Mouse (Mus musculus): ENCODE results near the gene Bcl7a. TPM values are rescaled to one million over a fixed set of nuclear protein-coding genes. Genes with fewer than 3 reads are reported as not detected.

Gene Bcl7a
- polyA plus RNA-seq, 1 experiment from 2014 or later = 45.7 TPM

- H3K9me3 ChIP-seq = 0 out of 2 replicates have a peak, but pooled peaks cover 9% of the 10 kb centered on the region
- ATAC-seq (ENCODE audit: insufficient number of reproducible peaks, insufficient read depth, low FRiP score, low TSS enrichment, low read depth) = no peak
- 23% methylated on average over 20 of the region's 20 CpGs for WGBS
Measured at GRCm38 (mm10) chr5:123381968-123382367, 38.3 kb downstream of the Bcl7a start.

GRCm38 (mm10) chr5:123382686-123383085, 39.1 kb downstream of the Bcl7a start:
- Histone ChIP-seq H3K9ac (replicated peaks) (no peak overlapping the region), H3K27ac (no peak overlapping the region), H3K4me1 (replicated peaks) (peaks cover 15% of the 10 kb centered on the region), H3K27me3 (peaks cover 18% of the 10 kb centered on the region), H3K9me3 (0 out of 2 replicates have a peak, but pooled peaks cover 9% of the 10 kb centered on the region), H3K4me2 (no peak overlapping the region), H3K4me3 (replicated peaks) (no peak overlapping the region), H3K36me3 (no peaks in the 10 kb centered on the region)
- ATAC-seq (ENCODE audit: insufficient number of reproducible peaks, insufficient read depth, low FRiP score, low TSS enrichment, low read depth) = no peak
- 84% methylated on average over 8 of the region's 8 CpGs for WGBS

More at GRCm38 (mm10) chr5:123381968-123382367, 38.3 kb downstream of the Bcl7a start:
- Histone ChIP-seq H3K36me3 (no peaks in the 10 kb centered on the region), H3K4me2 (peak overlapping the region; percentile 23; the same call in 1 of the 2 replicates), H3K27me3 (peaks cover 18% of the 10 kb centered on the region), H3K9ac (replicated peaks) (no peak overlapping the region), H3K4me3 (replicated peaks) (no peak overlapping the region; the same call in 1 of the 2 replicates), H3K4me1 (replicated peaks) (peaks cover 15% of the 10 kb centered on the region), H3K27ac (no peak overlapping the region)

GRCm38 (mm10) chr5:123388452-123388851, 44.8 kb downstream of the Bcl7a start:
- Histone ChIP-seq H3K9ac (replicated peaks) (no peak overlapping the region), H3K4me3 (replicated peaks) (no peak overlapping the region), H3K27ac (no peak overlapping the region), H3K4me2 (no peak overlapping the region), H3K27me3 (no peaks in the 10 kb centered on the region; the same call in 1 of the 2 replicates), H3K9me3 (0 out of 2 replicates have a peak, but pooled peaks cover 5% of the 10 kb centered on the region), H3K4me1 (replicated peaks) (peaks cover 11% of the 10 kb centered on the region), H3K36me3 (no peaks in the 10 kb centered on the region)
- WGBS = 25% methylated on average over 3 of the region's 3 CpGs
- ATAC-seq (ENCODE audit: insufficient number of reproducible peaks, insufficient read depth, low FRiP score, low TSS enrichment, low read depth) = no peak

- H3K4me2 ChIP-seq = peak overlapping the region; percentile 66
- H3K4me1 ChIP-seq (replicated peaks) = peaks cover 22% of the 10 kb centered on the region
- no peak overlapping the region for H3K27ac ChIP-seq
- 0 out of 2 replicates have a peak overlapping the region, but pooled peaks have one; percentile 42 for H3K9ac ChIP-seq (replicated peaks)
- H3K4me3 ChIP-seq (replicated peaks) = peak overlapping the region; percentile 40
- 7% methylated on average over 16 of the region's 17 CpGs for WGBS
- H3K9me3 ChIP-seq = 0 out of 2 replicates have a peak, but pooled peaks cover 2% of the 10 kb centered on the region
- H3K36me3 ChIP-seq = no peaks in the 10 kb centered on the region
- no peaks in the 10 kb centered on the region for H3K27me3 ChIP-seq
- ATAC-seq (ENCODE audit: insufficient number of reproducible peaks, insufficient read depth, low FRiP score, low TSS enrichment, low read depth) = no peak
Measured at GRCm38 (mm10) chr5:123390536-123391441, 47.2 kb downstream of the Bcl7a start.

DNA sequence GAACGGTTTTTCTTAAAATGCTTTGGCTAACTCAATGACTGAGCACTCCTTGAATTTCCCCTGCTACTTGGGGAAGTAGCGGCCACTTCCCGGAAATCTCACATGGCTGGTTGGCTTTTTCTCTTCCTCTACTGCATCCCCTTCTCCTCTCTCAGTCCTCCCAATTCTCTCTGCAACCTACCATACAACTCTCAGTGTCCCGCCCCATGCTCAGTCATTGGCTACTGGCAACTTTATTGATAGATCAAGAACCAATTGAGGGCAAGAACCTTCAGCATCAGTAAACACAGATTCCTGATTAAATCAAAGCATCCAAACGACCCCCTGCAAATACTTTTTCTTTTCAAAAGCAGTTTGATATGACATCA, 47.8 kb downstream of the Bcl7a start:
- peak overlapping the region; percentile 66 for H3K4me2 ChIP-seq
- H3K27ac ChIP-seq = no peak overlapping the region
- no peaks in the 10 kb centered on the region for H3K36me3 ChIP-seq
- H3K27me3 ChIP-seq = no peaks in the 10 kb centered on the region
- H3K4me3 ChIP-seq (replicated peaks) = peak overlapping the region; percentile 40
- WGBS = 14% methylated on average over 5 of the region's 5 CpGs
- peaks cover 28% of the 10 kb centered on the region for H3K4me1 ChIP-seq (replicated peaks)
- no peaks in the 10 kb centered on the region for H3K9me3 ChIP-seq
- ATAC-seq (ENCODE audit: insufficient number of reproducible peaks, insufficient read depth, low FRiP score, low TSS enrichment, low read depth) = no peak
- 0 out of 2 replicates have a peak overlapping the region, but pooled peaks have one; percentile 42 for H3K9ac ChIP-seq (replicated peaks)

DNA sequence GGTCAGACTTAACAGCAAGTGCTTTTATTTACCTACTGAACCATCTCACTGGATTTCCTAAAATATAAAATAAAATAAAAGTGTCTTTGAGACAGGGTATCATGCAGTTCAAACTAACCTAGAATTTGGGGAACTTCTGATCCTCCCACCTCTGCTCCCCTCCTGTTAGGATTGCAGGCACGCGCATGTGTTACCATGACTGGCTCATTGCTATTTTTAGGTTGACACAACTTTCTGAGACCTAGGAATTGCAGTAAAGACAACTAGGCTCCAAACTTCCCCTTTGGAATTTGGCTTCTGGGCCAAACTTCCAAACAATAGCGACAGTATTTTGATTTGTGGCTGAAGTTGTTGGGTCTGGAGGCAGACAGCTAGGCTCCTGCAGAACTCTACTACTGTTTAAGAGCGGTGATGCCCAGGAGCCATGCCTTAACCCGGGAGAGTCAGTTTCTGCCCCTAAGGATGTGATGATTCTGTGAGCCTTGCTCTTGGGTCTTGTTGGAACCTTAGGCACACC, 50.2 kb downstream of the Bcl7a start:
- Histone ChIP-seq H3K36me3 (no peaks in the 10 kb centered on the region), H3K4me3 (replicated peaks) (peak overlapping the region; percentile 93), H3K4me2 (peak overlapping the region; percentile 84), H3K27ac (peak overlapping the region; percentile 80), H3K9ac (replicated peaks) (no peak overlapping the region; the same call in 1 of the 2 replicates), H3K9me3 (no peaks in the 10 kb centered on the region), H3K27me3 (no peaks in the 10 kb centered on the region), H3K4me1 (replicated peaks) (peaks cover 47% of the 10 kb centered on the region)
- no peak for ATAC-seq (ENCODE audit: insufficient number of reproducible peaks, insufficient read depth, low FRiP score, low TSS enrichment, low read depth)
- 27% methylated on average over 5 of the region's 5 CpGs for WGBS

DNA sequence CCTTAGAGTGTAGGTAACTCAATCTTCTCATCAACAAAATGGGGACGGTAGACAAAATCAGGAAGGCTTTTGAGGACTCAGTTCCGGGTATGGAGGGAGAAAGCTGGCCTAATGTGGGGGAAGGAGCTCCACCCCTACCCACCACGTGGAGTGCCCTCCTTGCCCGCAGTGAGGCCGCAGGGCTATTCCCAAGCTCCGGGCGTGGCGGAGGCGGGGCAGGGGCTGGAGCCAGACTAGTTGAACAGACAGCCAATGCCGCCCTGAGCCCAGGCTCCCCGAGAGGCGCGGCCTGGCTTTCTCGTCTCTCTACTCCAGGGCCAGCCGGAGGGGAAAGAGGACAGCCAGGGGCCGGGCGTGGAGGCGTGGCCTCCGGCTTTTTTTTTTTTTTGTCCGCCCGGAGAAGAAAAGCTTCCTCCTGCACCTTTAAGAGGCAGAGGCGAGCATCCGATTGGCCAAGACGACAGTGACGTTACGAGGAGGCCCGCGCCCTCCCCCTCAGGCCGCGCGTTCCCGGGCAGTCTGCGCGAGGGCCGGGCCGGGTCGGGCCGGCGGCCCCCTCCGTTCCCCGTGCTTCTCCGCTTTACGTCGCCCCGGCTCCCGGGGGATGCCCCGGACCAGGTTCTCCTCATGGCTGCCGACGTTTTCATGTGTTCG, 50.8 kb downstream of the Bcl7a start, which contains the start of gene Mlxip:
TSS of gene Mlxip (plus strand) at position 496 of the 654 bp plus-strand sequence.
- H3K27ac ChIP-seq = peak within 1 kb of the TSS; percentile 85
- WGBS = under 1% methylated on average over 44 of the region's 50 CpGs
- no peaks in the 10 kb centered on the region for H3K9me3 ChIP-seq
- no peaks in the 10 kb centered on the region for H3K36me3 ChIP-seq
- peak; percentile 96 for ATAC-seq (ENCODE audit: insufficient number of reproducible peaks, insufficient read depth, low FRiP score, low TSS enrichment, low read depth)
- peak within 1 kb of the TSS; percentile 93 for H3K4me3 ChIP-seq (replicated peaks)
- peaks cover 47% of the 10 kb centered on the region for H3K4me1 ChIP-seq (replicated peaks)
- H3K4me2 ChIP-seq = peak within 1 kb of the TSS; percentile 84
- no peaks in the 10 kb centered on the region for H3K27me3 ChIP-seq
- peak within 1 kb of the TSS; percentile 86 for H3K9ac ChIP-seq (replicated peaks)

- peaks cover 42% of the 10 kb centered on the region for H3K4me1 ChIP-seq (replicated peaks)
- peak; percentile 13; the same call in 1 of the 2 replicates for ATAC-seq (ENCODE audit: insufficient number of reproducible peaks, insufficient read depth, low FRiP score, low TSS enrichment, low read depth)
- H3K4me3 ChIP-seq (replicated peaks) = peak overlapping the region; percentile 93
- no peaks in the 10 kb centered on the region for H3K27me3 ChIP-seq
- peak overlapping the region; percentile 86 for H3K9ac ChIP-seq (replicated peaks)
- no peaks in the 10 kb centered on the region for H3K36me3 ChIP-seq
- no peaks in the 10 kb centered on the region for H3K9me3 ChIP-seq
- H3K4me2 ChIP-seq = peak overlapping the region; percentile 84
- H3K27ac ChIP-seq = peak overlapping the region; percentile 85
- under 1% methylated on average over 65 of the region's 65 CpGs for WGBS
Measured at GRCm38 (mm10) chr5:123394957-123395881, 51.6 kb downstream of the Bcl7a start.

DNA sequence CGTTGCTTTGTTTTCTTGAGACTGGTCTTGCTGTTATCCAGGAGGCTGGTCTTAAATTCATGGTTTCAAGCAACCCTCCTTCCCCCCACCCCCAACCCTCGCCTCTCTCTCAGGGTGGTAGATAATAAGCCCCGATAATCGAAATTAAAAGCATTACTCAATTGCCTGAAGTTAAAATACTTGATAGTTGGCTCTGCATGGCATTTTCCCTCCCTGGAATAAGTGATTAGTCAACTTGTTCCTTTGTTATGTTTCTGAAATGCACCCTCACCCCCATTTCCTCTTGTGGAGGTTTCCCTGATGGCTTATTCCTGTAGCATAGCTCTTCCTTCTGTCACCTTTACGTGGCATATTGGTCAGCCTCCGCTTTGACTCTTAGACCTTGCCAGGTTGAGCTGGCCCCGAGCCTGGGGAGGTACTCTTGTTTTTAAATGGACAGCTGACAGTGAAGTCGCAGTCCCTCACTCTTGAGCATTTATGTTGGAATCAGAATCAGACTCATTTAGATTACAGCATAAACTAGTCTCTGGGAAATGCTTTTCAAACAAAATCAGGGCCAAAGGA, 53.3 kb downstream of the Bcl7a start:
- WGBS = 75% methylated on average over 8 of the region's 8 CpGs
- Histone ChIP-seq H3K4me1 (replicated peaks) (peaks cover 36% of the 10 kb centered on the region), H3K9ac (replicated peaks) (0 out of 2 replicates have a peak overlapping the region, but pooled peaks have one; percentile 37), H3K36me3 (no peaks in the 10 kb centered on the region), H3K4me2 (peak overlapping the region; percentile 84), H3K27me3 (no peaks in the 10 kb centered on the region), H3K9me3 (no peaks in the 10 kb centered on the region), H3K4me3 (replicated peaks) (peak overlapping the region; percentile 93; the same call in 1 of the 2 replicates), H3K27ac (no peak overlapping the region)
- no peak for ATAC-seq (ENCODE audit: insufficient number of reproducible peaks, insufficient read depth, low FRiP score, low TSS enrichment, low read depth)

GRCm38 (mm10) chr5:123397786-123398185, 54.2 kb downstream of the Bcl7a start:
- H3K27ac ChIP-seq = no peak overlapping the region
- H3K4me3 ChIP-seq (replicated peaks) = no peak overlapping the region
- no peak for ATAC-seq (ENCODE audit: insufficient number of reproducible peaks, insufficient read depth, low FRiP score, low TSS enrichment, low read depth)
- no peaks in the 10 kb centered on the region for H3K9me3 ChIP-seq
- no peak overlapping the region for H3K9ac ChIP-seq (replicated peaks)
- H3K4me2 ChIP-seq = 0 out of 2 replicates have a peak overlapping the region, but pooled peaks have one; percentile 84
- H3K27me3 ChIP-seq = no peaks in the 10 kb centered on the region
- 0 out of 2 replicates have a peak, but pooled peaks cover 2% of the 10 kb centered on the region for H3K36me3 ChIP-seq
- WGBS = 82% methylated on average over 11 of the region's 11 CpGs
- H3K4me1 ChIP-seq (replicated peaks) = peaks cover 36% of the 10 kb centered on the region

All from limb, embryonic 12.5 days (tissue).